Mouse (Mus musculus) spleen, adult 2 months (tissue): ENCODE measurements at regions not wholly inside any gene's neighbourhood (a gene's known extent, or its start where the extent isn't known, plus 50 kb on each side); places are given as distances from the start of the nearest gene placed in this dataset.

ENCODE experiments used
- DNase-seq, 2 experiments: peaks; one replicate each; pipeline versions ENCODE4 v3.0.0 to v3.0.0-alpha.2; 2012 to 2021; ENCODE audit warnings: low spot score in 2 of 2, low read depth in 1 of 2
- H3K27ac ChIP-seq: fragments of 200-500 bp; 2 replicates; pipeline ENCODE4 v1.5.1; 2012; ENCODE audit warnings: low read length, inconsistent platforms; ENCODE audit not compliant: insufficient read depth
- H3K27me3 ChIP-seq: fragments of 200-500 bp; 2 replicates; pipeline ENCODE4 v1.6.1; 2012; ENCODE audit warnings: mild to moderate bottlenecking, moderate library complexity, low read length, inconsistent platforms; ENCODE audit not compliant: control insufficient read depth, insufficient read depth
- H3K36me3 ChIP-seq: fragments of 200-500 bp; 2 replicates; pipeline ENCODE4 v1.6.1; 2012; ENCODE audit warnings: mild to moderate bottlenecking, low read length, inconsistent platforms; ENCODE audit not compliant: control insufficient read depth, insufficient read depth
- H3K4me1 ChIP-seq: fragments of 200-500 bp; 2 replicates; pipeline ENCODE4 v1.6.1; 2011; ENCODE audit warnings: inconsistent platforms; ENCODE audit not compliant: control insufficient read depth, insufficient read depth, insufficient read length
- H3K4me3 ChIP-seq: fragments of 200-500 bp; 2 replicates; pipeline ENCODE4 v1.5.1; 2011; ENCODE audit warnings: mild to moderate bottlenecking, inconsistent platforms; ENCODE audit not compliant: insufficient read depth, insufficient read length; ENCODE audit errors: extremely low read depth
- CTCF ChIP-seq: fragments of 200-500 bp; IDR thresholded peaks from 2 replicates; pipeline ENCODE4 v1.5.1; 2011; ENCODE audit warnings: mild to moderate bottlenecking, inconsistent platforms; ENCODE audit not compliant: insufficient read depth, insufficient read length, insufficient replicate concordance; ENCODE audit errors: extremely low read depth
- POLR2A ChIP-seq: fragments of 200-500 bp; IDR thresholded peaks from 2 replicates; pipeline ENCODE4 v1.6.1; 2011; ENCODE audit warnings: low read depth, low read length, inconsistent platforms
- WGBS: fragments of 180-500 bp; shearing (Covaris S2); methylation state at CpG from one replicate; pipeline ENCODE4 v1.1.7; 2018; 5-methylcytosine and 5-hydroxymethylcytosine counted together

DNA sequence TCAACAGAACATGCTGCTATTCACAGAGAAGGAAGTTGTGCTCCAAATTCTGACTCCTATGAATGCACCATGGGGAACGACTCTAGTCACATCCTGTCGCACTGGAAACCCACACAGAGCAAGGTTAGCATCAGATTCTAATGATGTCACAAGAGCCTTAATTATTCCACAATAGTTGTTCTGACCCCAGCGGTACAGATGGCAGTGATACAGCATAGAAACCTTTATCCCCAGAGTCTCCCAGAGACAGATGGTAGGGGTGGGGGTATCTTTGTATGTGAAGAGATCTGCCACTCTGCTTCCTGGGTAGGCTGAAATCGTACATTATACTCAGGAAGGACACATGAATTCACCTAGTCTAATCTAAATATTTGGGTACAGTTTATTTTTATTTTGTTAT lies 123.5 kb upstream of the Bank1 start:
- Histone ChIP-seq H3K27ac (no peak overlapping the region), H3K4me1 (no peaks in the 10 kb centered on the region), H3K4me3 (no peak overlapping the region), H3K36me3 (no peaks in the 10 kb centered on the region), H3K27me3 (no peaks in the 10 kb centered on the region)
- no peak for TF ChIP-seq CTCF
- no peak for TF ChIP-seq POLR2A
- WGBS: 73% methylated on average over 4 of the region's 4 CpGs
- DNase-seq: no peak

DNA sequence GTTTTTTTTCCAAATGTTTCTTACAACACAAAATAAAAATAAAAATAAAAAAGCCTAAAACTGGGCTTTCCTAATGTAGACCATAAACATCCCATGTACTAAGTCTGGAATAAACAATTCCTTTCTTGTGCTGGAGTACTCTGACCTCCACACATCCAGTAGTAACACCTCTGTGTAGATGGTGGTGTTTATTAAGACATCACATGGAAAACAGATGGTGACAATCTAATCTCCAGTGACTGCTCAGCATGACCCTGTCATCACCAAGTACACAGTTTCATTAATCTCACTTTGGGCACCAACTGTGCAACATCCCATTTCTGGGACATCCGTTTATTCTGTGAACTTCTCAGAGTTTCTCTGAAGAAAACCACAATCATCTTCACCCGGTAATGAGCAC lies 118.7 kb upstream of the Bank1 start:
- Histone ChIP-seq H3K36me3 (no peaks in the 10 kb centered on the region), H3K27me3 (no peaks in the 10 kb centered on the region), H3K4me1 (no peaks in the 10 kb centered on the region), H3K4me3 (no peak overlapping the region), H3K27ac (no peak overlapping the region)
- 40% methylated on average over 2 of the region's 2 CpGs for WGBS
- TF ChIP-seq CTCF (no peak), POLR2A (no peak)
- DNase-seq: no peak

DNA sequence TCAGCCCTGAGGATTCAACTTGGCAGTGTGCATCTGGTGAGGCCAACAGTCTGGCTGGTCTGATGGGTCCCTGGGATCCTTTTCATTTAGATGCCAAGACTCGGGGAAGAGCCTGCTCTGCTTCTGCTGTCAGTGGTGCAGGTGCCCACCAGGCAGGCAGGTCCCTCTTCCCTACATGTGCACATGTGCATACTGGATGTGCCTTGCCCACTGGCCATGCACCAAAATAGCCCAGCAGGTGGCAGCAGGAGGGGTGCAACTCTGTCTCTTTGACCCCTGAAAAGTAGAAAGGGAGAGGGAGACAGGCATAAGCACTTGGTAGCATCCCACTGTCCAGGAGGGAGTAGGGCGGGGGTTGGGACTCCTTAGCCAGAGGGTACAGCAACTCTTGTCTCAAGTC lies 116.2 kb upstream of the Bank1 start:
- Histone ChIP-seq H3K27ac (no peak overlapping the region), H3K4me1 (no peaks in the 10 kb centered on the region), H3K36me3 (no peaks in the 10 kb centered on the region), H3K4me3 (no peak overlapping the region), H3K27me3 (no peaks in the 10 kb centered on the region)
- TF ChIP-seq CTCF (peak; percentile 36; the same call in 1 of the 2 replicates), POLR2A (no peak)
- 79% methylated on average over 2 of the region's 2 CpGs for WGBS
- DNase-seq: peak in 1 of 2 experiments; percentile 43

DNA sequence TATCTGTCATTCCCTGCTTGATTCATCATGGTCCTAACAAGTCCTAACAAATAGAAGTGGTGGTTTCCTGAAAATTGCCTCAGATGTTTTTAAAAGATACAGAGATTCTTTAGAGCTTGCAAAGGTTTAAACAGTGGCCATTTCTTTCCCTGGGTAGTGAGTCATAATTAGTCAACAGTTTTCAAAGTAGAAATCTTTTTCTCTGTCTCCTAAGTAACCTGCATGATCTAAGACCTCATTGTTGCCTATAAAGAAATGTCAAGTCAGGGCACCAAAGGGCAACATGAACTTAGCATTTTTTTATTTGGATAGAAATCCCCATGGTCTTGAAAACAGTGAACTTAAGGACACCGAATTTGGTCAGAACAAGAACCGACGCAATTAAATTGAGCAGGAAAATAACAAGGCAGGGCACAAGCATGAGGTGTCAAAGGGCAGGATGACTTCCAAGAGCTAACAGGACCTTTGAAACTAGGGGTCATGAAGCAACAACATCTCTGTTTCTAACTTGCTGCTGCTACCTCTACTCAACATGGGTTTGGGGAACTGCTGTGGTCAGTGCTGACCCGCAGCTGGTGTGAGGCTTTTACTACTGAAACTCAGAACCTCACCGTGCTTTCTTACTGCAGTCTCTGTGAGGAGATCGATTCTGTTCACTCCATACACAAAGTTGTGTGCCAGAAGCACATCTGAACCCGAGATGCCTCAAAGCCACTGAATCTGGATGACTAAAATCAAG lies 114.2 kb upstream of the Bank1 start:
- H3K4me3 ChIP-seq: no peak overlapping the region
- H3K36me3 ChIP-seq: no peaks in the 10 kb centered on the region
- no peak for TF ChIP-seq CTCF
- TF ChIP-seq POLR2A: no peak
- H3K27me3 ChIP-seq: no peaks in the 10 kb centered on the region
- H3K4me1 ChIP-seq: no peaks in the 10 kb centered on the region
- DNase-seq: no peak
- no peak overlapping the region for H3K27ac ChIP-seq
- WGBS: 86% methylated on average over 7 of the region's 7 CpGs

DNA sequence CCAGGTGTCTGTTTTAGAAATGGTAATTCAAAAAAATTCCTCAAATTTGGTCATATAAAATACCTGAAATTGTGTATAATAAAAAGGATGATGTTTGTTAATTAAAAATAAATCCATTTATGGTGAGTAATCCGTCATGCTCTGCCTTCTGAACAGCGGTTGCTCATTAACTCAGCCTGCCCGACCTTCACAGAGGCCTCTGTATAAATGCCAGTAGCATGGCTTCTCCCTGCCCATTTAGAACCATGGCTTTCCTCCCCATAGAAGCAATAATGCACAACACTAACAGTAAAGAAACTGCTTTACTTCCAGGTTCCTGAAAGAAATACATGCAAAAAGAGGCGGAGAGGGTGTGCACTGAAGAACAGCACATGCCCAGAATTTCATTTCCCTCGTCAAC lies 113.5 kb upstream of the Bank1 start:
- no peaks in the 10 kb centered on the region for H3K4me1 ChIP-seq
- TF ChIP-seq CTCF (no peak), POLR2A (no peak)
- no peaks in the 10 kb centered on the region for H3K27me3 ChIP-seq
- no peak for DNase-seq
- no peaks in the 10 kb centered on the region for H3K36me3 ChIP-seq
- no peak overlapping the region for H3K4me3 ChIP-seq
- WGBS: 91% methylated on average over 5 of the region's 5 CpGs
- no peak overlapping the region for H3K27ac ChIP-seq

DNA sequence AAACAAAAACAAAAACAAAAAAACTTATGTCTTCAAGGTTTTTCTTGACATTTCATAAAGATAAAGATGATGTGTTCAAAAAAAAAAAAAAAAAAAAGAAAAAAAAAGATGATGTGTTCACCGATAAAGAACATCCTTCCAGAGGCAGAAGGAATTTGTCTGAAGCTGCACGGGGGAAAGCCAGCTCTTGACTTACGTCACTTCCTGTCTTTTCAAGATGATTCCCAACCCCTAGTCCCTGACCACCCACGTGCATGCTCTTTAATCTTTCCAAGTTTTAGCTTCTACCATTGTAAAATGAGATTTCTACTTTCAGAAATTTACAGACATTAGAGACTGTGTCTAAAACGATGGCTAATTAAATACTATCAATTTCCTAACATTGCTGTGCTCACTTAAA lies 108.5 kb upstream of the Bank1 start:
- Histone ChIP-seq H3K4me3 (no peak overlapping the region), H3K27me3 (no peaks in the 10 kb centered on the region), H3K4me1 (no peaks in the 10 kb centered on the region), H3K27ac (no peak overlapping the region), H3K36me3 (no peaks in the 10 kb centered on the region)
- no peak for DNase-seq
- no peak for TF ChIP-seq CTCF
- TF ChIP-seq POLR2A: no peak
- 68% methylated on average over 5 of the region's 5 CpGs for WGBS

DNA sequence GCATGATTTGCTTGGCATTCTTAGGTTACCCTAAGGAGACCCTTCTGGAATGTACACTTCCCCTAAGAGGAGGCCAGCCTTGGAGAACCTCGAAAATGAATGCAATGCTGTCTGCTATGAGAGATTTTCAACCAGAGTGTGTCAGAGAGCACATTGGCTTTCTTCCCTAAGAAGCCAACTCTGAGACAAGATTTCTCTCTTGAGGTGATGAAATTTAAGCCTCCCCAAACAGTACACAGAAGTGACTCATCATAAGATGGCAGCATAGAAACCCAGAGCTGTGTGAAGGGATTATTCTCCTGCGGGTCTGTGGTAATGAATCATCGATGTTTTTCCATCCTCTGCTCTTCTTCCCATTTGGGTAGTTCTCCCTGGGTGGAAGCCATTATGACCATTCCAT lies 106.2 kb upstream of the Bank1 start:
- no peak overlapping the region for H3K27ac ChIP-seq
- H3K4me3 ChIP-seq: no peak overlapping the region
- no peak for DNase-seq
- H3K27me3 ChIP-seq: no peaks in the 10 kb centered on the region
- no peaks in the 10 kb centered on the region for H3K36me3 ChIP-seq
- WGBS: 90% methylated on average over 3 of the region's 3 CpGs
- H3K4me1 ChIP-seq: no peaks in the 10 kb centered on the region
- no peak for TF ChIP-seq CTCF
- no peak for TF ChIP-seq POLR2A
